Mouse (Mus musculus) liver, embryonic 15.5 days (tissue): Measurements from ENCODE around the gene Zfp704. TPM values are rescaled to one million over a fixed set of nuclear protein-coding genes. Genes with fewer than 3 reads are reported as not detected.

Experiments used
- ATAC-seq: fragments of 200-750 bp; cut with Nextera tagmentation; 2 replicates; pipeline ENCODE4 v1.8.0; 2017; ENCODE audit warnings: moderate number of reproducible peaks, mild to moderate bottlenecking, moderate library complexity; ENCODE audit not compliant: insufficient read depth
- H3K27ac ChIP-seq: fragments of 300-500 bp; sonication (generic); replicated peaks from 2 replicates; pipeline ENCODE4 v1.5.1; 2015; ENCODE audit warnings: mild to moderate bottlenecking, inconsistent platforms
- H3K27me3 ChIP-seq: fragments of 300-500 bp; sonication (generic); 2 replicates; pipeline ENCODE4 v1.6.1; 2015; ENCODE audit warnings: mild to moderate bottlenecking, inconsistent platforms
- H3K36me3 ChIP-seq: fragments of 300-500 bp; sonication (generic); replicated peaks from 2 replicates; pipeline ENCODE4 v1.6.1; 2015; ENCODE audit warnings: moderate library complexity, mild to moderate bottlenecking, inconsistent platforms
- H3K4me1 ChIP-seq: fragments of 300-500 bp; sonication (generic); replicated peaks from 2 replicates; pipeline ENCODE4 v1.6.1; 2015; ENCODE audit warnings: inconsistent platforms
- H3K4me2 ChIP-seq: fragments of 300-500 bp; sonication (generic); 2 replicates; pipeline ENCODE4 v1.6.1; 2015; ENCODE audit warnings: moderate library complexity, mild to moderate bottlenecking, inconsistent platforms
- H3K4me3 ChIP-seq: fragments of 300-500 bp; sonication (generic); replicated peaks from 2 replicates; pipeline ENCODE4 v1.5.1; 2015; ENCODE audit warnings: mild to moderate bottlenecking, inconsistent platforms
- H3K9ac ChIP-seq: fragments of 300-500 bp; sonication (generic); 2 replicates; pipeline ENCODE4 v1.6.1; 2015; ENCODE audit warnings: moderate library complexity, mild to moderate bottlenecking, inconsistent platforms
- H3K9me3 ChIP-seq: fragments of 300-500 bp; sonication (generic); replicated peaks from 2 replicates; pipeline ENCODE4 v1.6.1; 2016; ENCODE audit warnings: inconsistent platforms
- WGBS: fragments of 180-500 bp; shearing (Covaris S2); methylation state at CpG from one replicate; pipeline ENCODE4 v1.1.7; 2015; ENCODE audit warnings: mixed read lengths; ENCODE audit not compliant: insufficient replicate concordance; 5-methylcytosine and 5-hydroxymethylcytosine counted together
- polyA plus RNA-seq: library from polyadenylated mRNA; unstranded; fragments of >200 nt; fragmentation: Nextera tagmentation; extraction: Ambion mirVana; gene quantifications from 2 replicates; pipeline ENCODE4 v1.2.1, GENCODE M21; 2015

Zfp704 gene
- polyA plus RNA-seq, 1 experiment from 2014 or later: 0.81 TPM

GRCm38 (mm10) chr3:9537889-9538288, 72.0 kb downstream of the Zfp704 start:
- Histone ChIP-seq H3K4me2 (no peak overlapping the region), H3K9me3 (no peaks in the 10 kb centered on the region), H3K9ac (no peak overlapping the region), H3K27me3 (no peaks in the 10 kb centered on the region), H3K27ac (no peak overlapping the region), H3K36me3 (no peaks in the 10 kb centered on the region), H3K4me1 (no peaks in the 10 kb centered on the region), H3K4me3 (no peak overlapping the region)
- WGBS: 66% methylated on average over 7 of the region's 7 CpGs
- no peak for ATAC-seq

- Histone ChIP-seq H3K4me2 (no peak overlapping the region), H3K36me3 (no peaks in the 10 kb centered on the region), H3K9ac (no peak overlapping the region), H3K4me3 (no peak overlapping the region), H3K27me3 (no peaks in the 10 kb centered on the region), H3K9me3 (no peaks in the 10 kb centered on the region), H3K4me1 (no peaks in the 10 kb centered on the region), H3K27ac (no peak overlapping the region)
- ATAC-seq: no peak
- 64% methylated on average over 9 of the region's 9 CpGs for WGBS
These were observed 79.6 kb downstream of the Zfp704 start for GRCm38 (mm10) chr3:9530097-9530780.

DNA sequence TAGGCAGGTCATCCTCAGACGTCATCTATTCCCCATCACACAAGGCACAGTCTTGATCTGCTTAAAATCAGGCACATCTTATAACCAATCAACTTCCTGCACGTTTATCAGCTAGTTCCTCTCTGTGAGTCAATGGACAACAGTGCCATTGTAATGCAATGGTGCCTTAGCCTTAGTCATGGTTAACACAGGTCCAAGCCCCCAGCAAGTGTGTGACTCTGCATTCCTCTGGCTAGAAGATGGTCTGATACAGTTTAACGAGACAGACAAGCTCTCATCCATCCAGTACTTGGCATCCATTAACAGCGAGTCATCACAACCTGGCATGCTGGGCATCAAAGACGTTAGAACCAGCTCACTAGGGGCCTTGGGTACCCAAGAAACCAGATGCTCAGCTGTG, 85.5 kb downstream of the Zfp704 start:
- no peak overlapping the region for H3K9ac ChIP-seq
- H3K4me2 ChIP-seq: no peak overlapping the region
- no peak overlapping the region for H3K4me3 ChIP-seq
- peaks cover 22% of the 10 kb centered on the region for H3K4me1 ChIP-seq
- H3K9me3 ChIP-seq: no peaks in the 10 kb centered on the region
- ATAC-seq: no peak
- H3K27me3 ChIP-seq: no peaks in the 10 kb centered on the region
- 44% methylated on average over 5 of the region's 5 CpGs for WGBS
- no peak overlapping the region for H3K27ac ChIP-seq
- no peaks in the 10 kb centered on the region for H3K36me3 ChIP-seq

DNA sequence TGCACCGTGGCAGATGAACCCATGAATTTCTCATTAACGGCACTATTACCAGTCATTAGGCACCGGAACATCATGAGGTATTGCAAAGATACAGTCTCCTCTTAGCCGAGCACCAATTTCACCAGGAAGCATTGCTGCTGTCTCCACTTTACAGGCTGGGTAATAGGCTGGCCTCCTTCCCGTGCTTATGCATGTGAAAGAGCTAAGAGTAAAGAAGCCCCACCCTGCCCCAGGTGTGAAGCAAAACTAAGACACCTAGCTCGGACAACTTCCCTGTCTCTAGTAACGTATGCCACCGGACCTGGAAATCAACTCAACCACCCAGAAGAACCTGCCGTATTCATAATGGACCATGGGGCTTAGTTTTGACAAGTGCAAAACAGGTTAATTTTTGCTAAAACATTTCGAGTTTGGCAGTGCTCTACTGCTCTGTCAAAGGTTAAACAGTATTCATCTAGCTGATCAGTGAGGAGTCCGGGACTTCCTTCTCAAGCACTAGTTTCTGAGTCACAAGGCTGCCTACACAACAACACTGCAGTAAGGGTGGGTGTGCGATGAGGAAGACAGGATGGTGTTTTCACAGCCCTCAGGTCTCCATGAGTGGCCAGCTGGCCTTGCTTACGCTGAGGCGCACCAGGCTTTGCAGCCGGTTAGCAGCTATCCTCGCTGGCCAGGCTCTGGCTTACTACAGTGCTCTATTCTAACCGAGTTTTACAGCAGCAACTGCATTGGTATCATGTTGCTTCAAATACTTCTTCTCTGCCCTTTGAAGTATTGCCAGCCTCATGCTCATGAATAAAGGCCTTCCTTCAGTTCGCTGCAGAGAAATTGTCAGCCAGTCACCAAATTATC, 86.6 kb downstream of the Zfp704 start:
- Histone ChIP-seq H3K27ac (no peak overlapping the region), H3K9ac (no peak overlapping the region), H3K36me3 (no peaks in the 10 kb centered on the region), H3K9me3 (no peaks in the 10 kb centered on the region), H3K4me2 (no peak overlapping the region), H3K4me3 (no peak overlapping the region), H3K27me3 (no peaks in the 10 kb centered on the region), H3K4me1 (peaks cover 28% of the 10 kb centered on the region)
- WGBS: 67% methylated on average over 18 of the region's 18 CpGs
- no peak for ATAC-seq

DNA sequence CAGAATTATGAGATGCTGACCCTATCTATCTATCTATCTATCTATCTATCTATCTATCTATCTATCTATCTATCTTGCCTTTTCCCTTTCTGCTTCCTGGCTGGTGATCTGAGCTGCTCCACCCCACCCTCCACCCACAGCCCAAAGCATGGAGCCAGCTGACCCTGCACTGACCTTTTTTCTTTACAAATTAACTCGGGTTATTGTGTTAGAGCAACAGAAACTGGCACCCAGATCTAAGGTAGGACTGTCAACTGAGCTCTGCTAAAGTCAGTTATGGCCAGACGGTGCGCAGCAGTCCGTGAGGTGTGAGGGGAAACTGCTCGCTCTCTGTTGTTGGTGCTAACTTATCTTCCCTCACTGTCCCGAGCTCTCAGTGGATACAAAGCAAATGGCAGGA, 87.9 kb downstream of the Zfp704 start:
- H3K27me3 ChIP-seq: no peaks in the 10 kb centered on the region
- peaks cover 28% of the 10 kb centered on the region for H3K4me1 ChIP-seq
- no peak overlapping the region for H3K9ac ChIP-seq
- H3K27ac ChIP-seq: no peak overlapping the region
- H3K9me3 ChIP-seq: no peaks in the 10 kb centered on the region
- no peaks in the 10 kb centered on the region for H3K36me3 ChIP-seq
- 52% methylated on average over 6 of the region's 6 CpGs for WGBS
- ATAC-seq: peak; percentile 59; the same call in 1 of the 2 replicates
- H3K4me2 ChIP-seq: no peak overlapping the region
- no peak overlapping the region for H3K4me3 ChIP-seq

GRCm38 (mm10) chr3:9520728-9521054, 89.2 kb downstream of the Zfp704 start:
- Histone ChIP-seq H3K27me3 (no peaks in the 10 kb centered on the region), H3K9me3 (no peaks in the 10 kb centered on the region), H3K27ac (peak overlapping the region; percentile 62; the same call in 1 of the 2 replicates), H3K4me2 (no peak overlapping the region), H3K9ac (no peak overlapping the region), H3K4me1 (peaks cover 33% of the 10 kb centered on the region), H3K36me3 (no peaks in the 10 kb centered on the region), H3K4me3 (no peak overlapping the region)
- WGBS: 40% methylated on average over 7 of the region's 7 CpGs
- ATAC-seq: no peak

- peak overlapping the region; percentile 62 for H3K27ac ChIP-seq
- H3K4me3 ChIP-seq: no peak overlapping the region
- ATAC-seq: peak; percentile 79
- no peaks in the 10 kb centered on the region for H3K27me3 ChIP-seq
- peaks cover 38% of the 10 kb centered on the region for H3K4me1 ChIP-seq
- peak overlapping the region; percentile 33; the same call in 1 of the 2 replicates for H3K4me2 ChIP-seq
- H3K36me3 ChIP-seq: no peaks in the 10 kb centered on the region
- H3K9ac ChIP-seq: no peak overlapping the region
- WGBS: 42% methylated on average over 17 of the region's 17 CpGs
- H3K9me3 ChIP-seq: no peaks in the 10 kb centered on the region
These were observed 89.7 kb downstream of the Zfp704 start for GRCm38 (mm10) chr3:9520051-9520727.

GRCm38 (mm10) chr3:9519491-9519890, 90.4 kb downstream of the Zfp704 start:
- Histone ChIP-seq H3K4me2 (no peak overlapping the region), H3K27ac (no peak overlapping the region), H3K4me3 (no peak overlapping the region), H3K9me3 (no peaks in the 10 kb centered on the region), H3K27me3 (no peaks in the 10 kb centered on the region), H3K36me3 (no peaks in the 10 kb centered on the region), H3K4me1 (peaks cover 38% of the 10 kb centered on the region), H3K9ac (no peak overlapping the region)
- 64% methylated on average over 4 of the region's 4 CpGs for WGBS
- ATAC-seq: no peak

GRCm38 (mm10) chr3:9518936-9519335, 90.9 kb downstream of the Zfp704 start:
- no peak overlapping the region for H3K9ac ChIP-seq
- WGBS: 71% methylated on average over 7 of the region's 7 CpGs
- no peaks in the 10 kb centered on the region for H3K9me3 ChIP-seq
- peaks cover 38% of the 10 kb centered on the region for H3K4me1 ChIP-seq
- H3K27me3 ChIP-seq: no peaks in the 10 kb centered on the region
- no peak overlapping the region for H3K4me2 ChIP-seq
- ATAC-seq: no peak
- no peak overlapping the region for H3K4me3 ChIP-seq
- H3K36me3 ChIP-seq: no peaks in the 10 kb centered on the region
- no peak overlapping the region for H3K27ac ChIP-seq

DNA sequence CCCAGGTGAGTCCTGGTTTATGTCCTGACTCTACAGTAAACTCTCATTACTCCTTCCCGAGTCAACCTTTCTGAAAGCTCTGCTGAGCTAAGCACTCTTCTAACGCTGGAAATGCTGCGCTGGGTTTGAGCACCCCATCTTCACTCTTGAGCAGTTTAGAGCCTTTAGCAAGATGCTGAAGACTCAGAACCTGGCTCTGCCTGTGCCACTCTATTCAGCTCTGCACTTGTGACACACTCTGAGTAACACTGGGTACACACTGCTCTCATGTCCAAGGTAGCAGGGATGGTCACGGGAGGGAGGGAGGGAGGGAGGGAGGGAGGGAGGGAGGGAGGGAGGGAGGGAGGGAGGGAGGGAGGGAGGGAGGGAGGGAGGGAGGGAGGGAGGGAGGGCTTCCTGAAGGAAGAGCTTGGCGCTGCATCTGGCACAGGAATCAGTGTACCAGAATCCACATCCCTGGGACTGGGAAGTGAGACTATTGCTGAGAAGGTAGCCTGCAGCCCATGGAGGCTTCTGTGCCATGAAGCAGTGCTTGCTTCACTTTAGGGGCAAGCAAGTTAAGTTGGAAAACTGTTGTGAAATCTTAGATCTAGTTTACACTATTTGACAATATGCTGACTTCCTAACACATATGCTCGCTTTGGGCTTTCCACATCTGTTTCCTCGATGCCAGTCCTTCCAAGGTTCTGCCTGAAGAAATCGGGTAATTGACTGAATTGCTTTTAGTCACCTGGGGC, 93.6 kb downstream of the Zfp704 start:
- H3K9ac ChIP-seq: no peak overlapping the region
- H3K4me1 ChIP-seq: peaks cover 30% of the 10 kb centered on the region
- no peak overlapping the region for H3K27ac ChIP-seq
- no peak for ATAC-seq
- H3K9me3 ChIP-seq: no peaks in the 10 kb centered on the region
- 64% methylated on average over 8 of the region's 8 CpGs for WGBS
- H3K4me3 ChIP-seq: no peak overlapping the region
- no peaks in the 10 kb centered on the region for H3K27me3 ChIP-seq
- no peak overlapping the region for H3K4me2 ChIP-seq
- H3K36me3 ChIP-seq: no peaks in the 10 kb centered on the region

GRCm38 (mm10) chr3:9515527-9515926, 94.4 kb downstream of the Zfp704 start:
- Histone ChIP-seq H3K9me3 (no peaks in the 10 kb centered on the region), H3K4me2 (no peak overlapping the region), H3K4me3 (no peak overlapping the region), H3K27ac (no peak overlapping the region), H3K4me1 (peaks cover 22% of the 10 kb centered on the region), H3K9ac (no peak overlapping the region), H3K27me3 (no peaks in the 10 kb centered on the region), H3K36me3 (no peaks in the 10 kb centered on the region)
- ATAC-seq: no peak
- WGBS: 39% methylated on average over 8 of the region's 8 CpGs
